Mouse (Mus musculus) heart, adult 9 months (tissue): ENCODE measurements around the gene Gm47969.

Experiments used
- DNase-seq, 2 experiments: peaks; one replicate each; pipeline ENCODE4 v3.0.0; 2022; ENCODE audit warnings: low spot score in 2 of 2

Gene Gm47969

DNA sequence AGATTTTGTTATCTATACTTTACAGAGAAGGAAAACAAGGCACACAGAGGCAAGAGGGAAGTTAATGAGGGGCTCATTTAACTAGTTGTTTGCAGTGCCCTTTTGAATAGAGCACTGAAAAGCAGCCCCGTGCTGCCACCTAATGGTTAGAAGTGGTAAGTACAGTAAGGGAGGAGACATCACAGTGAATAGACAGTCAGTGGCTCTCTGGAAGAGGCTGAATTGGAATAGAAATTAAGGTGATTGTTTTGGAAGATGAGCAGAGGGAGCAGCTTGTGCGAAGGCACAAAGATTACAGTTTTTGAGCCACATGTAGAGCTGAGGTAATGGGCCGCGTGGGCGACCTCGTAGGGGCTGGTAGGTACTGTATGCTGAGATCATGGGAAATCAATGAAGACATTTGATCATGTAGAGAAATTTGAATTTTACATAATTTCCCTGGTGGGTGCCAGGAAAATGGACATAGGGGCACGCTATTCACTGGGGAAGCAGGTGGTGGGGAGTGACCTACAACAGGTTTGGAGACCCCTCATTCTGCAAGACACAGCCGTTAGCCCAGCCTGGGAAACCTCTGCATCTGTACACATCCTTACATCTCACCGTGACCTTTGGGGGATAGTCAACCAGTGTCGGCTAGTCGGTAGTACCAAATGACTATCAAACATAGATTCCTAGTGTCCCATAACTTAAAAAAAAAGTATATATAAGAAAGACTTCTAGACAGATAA lies 31.6 kb downstream of the Gm47969 start:
- peak in 1 of 2 experiments; percentile 6 for DNase-seq

DNA sequence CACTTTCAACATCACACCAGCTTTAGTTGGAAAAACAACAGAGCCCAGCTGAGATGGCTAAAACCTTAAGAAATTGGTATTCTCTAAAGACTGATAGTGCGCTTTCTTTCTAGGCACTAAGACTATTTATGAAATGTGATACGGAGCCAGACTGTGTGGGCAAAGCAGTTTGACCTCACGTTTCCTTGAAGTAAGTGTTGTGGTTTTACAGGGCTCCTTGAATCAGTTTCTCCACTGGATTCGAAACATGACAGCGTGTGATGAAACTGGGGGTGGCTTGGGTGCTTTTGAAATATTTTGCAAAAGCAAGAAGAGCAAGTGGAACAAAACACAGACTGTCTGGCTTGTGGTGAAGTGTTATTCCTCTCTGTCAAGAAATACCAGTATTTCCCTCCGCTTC lies 32.3 kb downstream of the Gm47969 start:
- no peak for DNase-seq

DNA sequence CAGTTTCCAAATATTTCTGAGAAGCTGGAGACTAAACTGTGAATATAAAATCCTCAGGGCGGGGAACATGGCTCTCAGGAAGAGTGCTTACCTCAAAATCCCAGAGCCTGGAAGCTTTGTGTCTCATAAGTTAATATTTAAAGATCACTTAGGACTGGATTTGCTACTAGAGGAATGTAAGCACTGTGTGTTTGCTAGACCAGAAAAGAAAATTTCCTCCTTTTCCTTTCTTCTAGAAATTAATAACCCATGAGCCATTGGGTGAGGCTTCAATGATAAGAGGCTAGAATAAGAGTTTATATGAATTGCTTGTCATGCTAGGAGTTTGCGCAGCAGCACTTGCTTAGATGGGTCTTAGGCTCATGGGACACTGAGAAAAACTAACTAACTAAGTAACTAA lies 40.1 kb downstream of the Gm47969 start:
- DNase-seq, result no peak

DNA sequence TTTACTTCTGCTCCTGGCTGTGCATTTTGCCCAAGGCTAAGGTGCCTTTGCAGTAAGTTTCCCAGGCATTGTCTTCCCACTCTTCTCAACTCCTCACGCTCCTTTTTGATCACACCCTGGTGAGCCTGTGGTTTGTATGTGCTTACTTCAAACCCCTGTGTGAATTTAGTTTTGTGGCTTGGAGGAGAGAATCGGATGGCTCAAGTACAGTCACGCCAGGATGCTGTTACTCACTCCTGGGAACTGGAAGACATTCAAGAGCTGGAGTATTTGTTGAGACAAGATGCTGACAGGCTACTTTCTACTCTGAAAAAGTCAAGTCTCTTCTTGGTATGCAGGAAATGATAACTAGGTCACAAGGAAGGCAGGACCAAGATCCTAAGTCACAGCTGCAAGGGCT lies 46.5 kb downstream of the Gm47969 start:
- no peak for DNase-seq
